Mouse (Mus musculus) spleen, adult 2 months (tissue): ENCODE measurements around the gene Slc7a4. TPM values are rescaled to one million over a fixed set of nuclear protein-coding genes. Genes with fewer than 3 reads are reported as not detected.
A peak's percentile ranks its signal among the peaks of the same experiment; 100 is the strongest.
"Not testable (repeated sequence)": the region's sequence is repeated elsewhere in the genome, so short reads cannot be mapped to it uniquely, and the experiment has no call there.

ENCODE experiments used
- DNase-seq, 2 experiments: peaks; one replicate each; pipeline versions ENCODE4 v3.0.0 to v3.0.0-alpha.2; 2012 to 2021; ENCODE audit warnings: low spot score in 2 of 2, low read depth in 1 of 2
- H3K27ac ChIP-seq: fragments of 200-500 bp; 2 replicates; pipeline ENCODE4 v1.5.1; 2012; ENCODE audit warnings: low read length, inconsistent platforms; ENCODE audit not compliant: insufficient read depth
- H3K27me3 ChIP-seq: fragments of 200-500 bp; 2 replicates; pipeline ENCODE4 v1.6.1; 2012; ENCODE audit warnings: mild to moderate bottlenecking, moderate library complexity, low read length, inconsistent platforms; ENCODE audit not compliant: control insufficient read depth, insufficient read depth
- H3K36me3 ChIP-seq: fragments of 200-500 bp; 2 replicates; pipeline ENCODE4 v1.6.1; 2012; ENCODE audit warnings: mild to moderate bottlenecking, low read length, inconsistent platforms; ENCODE audit not compliant: control insufficient read depth, insufficient read depth
- H3K4me1 ChIP-seq: fragments of 200-500 bp; 2 replicates; pipeline ENCODE4 v1.6.1; 2011; ENCODE audit warnings: inconsistent platforms; ENCODE audit not compliant: control insufficient read depth, insufficient read depth, insufficient read length
- H3K4me3 ChIP-seq: fragments of 200-500 bp; 2 replicates; pipeline ENCODE4 v1.5.1; 2011; ENCODE audit warnings: mild to moderate bottlenecking, inconsistent platforms; ENCODE audit not compliant: insufficient read depth, insufficient read length; ENCODE audit errors: extremely low read depth
- CTCF ChIP-seq: fragments of 200-500 bp; IDR thresholded peaks from 2 replicates; pipeline ENCODE4 v1.5.1; 2011; ENCODE audit warnings: mild to moderate bottlenecking, inconsistent platforms; ENCODE audit not compliant: insufficient read depth, insufficient read length, insufficient replicate concordance; ENCODE audit errors: extremely low read depth
- POLR2A ChIP-seq: fragments of 200-500 bp; IDR thresholded peaks from 2 replicates; pipeline ENCODE4 v1.6.1; 2011; ENCODE audit warnings: low read depth, low read length, inconsistent platforms
- WGBS: fragments of 180-500 bp; shearing (Covaris S2); methylation state at CpG from one replicate; pipeline ENCODE4 v1.1.7; 2018; 5-methylcytosine and 5-hydroxymethylcytosine counted together
- polyA plus RNA-seq: library from polyadenylated mRNA; depleted of rRNA; stranded (reverse); fragments of >200 nt; gene quantifications from 2 replicates; pipeline ENCODE4 v1.2.3, GENCODE M21; 2012

Gene Slc7a4
- polyA plus RNA-seq, 1 experiment = 4.3 TPM

DNA sequence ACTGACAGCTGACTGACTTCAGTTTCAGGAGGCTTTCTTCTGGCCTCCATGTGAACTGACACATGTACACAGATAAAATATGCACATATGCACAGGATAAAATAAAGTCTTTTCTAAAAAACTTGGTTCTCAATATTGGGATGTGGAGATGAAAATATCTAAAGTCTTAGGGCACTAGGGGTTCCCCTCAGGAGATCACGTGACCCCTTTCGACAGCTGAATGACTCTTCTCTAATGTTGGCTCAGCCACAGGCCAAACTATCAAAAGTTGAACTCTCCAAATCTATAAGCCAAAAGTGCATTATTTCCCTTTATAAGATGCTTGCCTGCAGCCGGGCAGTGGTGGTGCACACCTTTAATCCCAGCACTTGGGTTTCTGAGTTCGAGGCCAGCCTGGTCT is 26.8 kb downstream of the Slc7a4 start:
- TF ChIP-seq POLR2A (no peak), CTCF (no peak)
- Histone ChIP-seq H3K4me3 (no peak overlapping the region), H3K4me1 (peaks cover 3% of the 10 kb centered on the region; the same call in 1 of the 2 replicates), H3K36me3 (no peaks in the 10 kb centered on the region), H3K27me3 (no peaks in the 10 kb centered on the region), H3K27ac (no peak overlapping the region)
- no peak for DNase-seq
- 79% methylated on average over 4 of the region's 4 CpGs for WGBS

DNA sequence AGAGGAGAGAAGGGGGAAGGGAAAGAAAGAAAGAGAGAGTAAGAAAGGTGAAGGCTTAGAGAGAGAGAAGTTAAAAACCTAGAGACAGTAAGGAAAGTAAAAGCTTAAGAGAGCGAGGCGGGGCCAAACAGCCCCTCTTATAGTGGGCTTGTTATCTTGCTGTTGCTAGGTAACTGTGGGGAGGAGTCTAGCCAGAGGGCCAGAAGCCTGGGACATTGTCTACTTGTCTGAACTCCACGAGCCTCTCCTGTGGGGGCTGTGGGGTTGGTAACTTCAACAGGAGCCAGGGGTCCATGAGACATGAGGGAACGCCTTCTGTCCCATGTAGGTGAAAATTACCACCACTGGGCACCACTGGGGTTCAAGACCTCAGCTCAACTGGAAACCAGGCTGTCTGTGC is 28.3 kb downstream of the Slc7a4 start:
- H3K4me3 ChIP-seq, DNase-seq: not testable (repeated sequence)

DNA sequence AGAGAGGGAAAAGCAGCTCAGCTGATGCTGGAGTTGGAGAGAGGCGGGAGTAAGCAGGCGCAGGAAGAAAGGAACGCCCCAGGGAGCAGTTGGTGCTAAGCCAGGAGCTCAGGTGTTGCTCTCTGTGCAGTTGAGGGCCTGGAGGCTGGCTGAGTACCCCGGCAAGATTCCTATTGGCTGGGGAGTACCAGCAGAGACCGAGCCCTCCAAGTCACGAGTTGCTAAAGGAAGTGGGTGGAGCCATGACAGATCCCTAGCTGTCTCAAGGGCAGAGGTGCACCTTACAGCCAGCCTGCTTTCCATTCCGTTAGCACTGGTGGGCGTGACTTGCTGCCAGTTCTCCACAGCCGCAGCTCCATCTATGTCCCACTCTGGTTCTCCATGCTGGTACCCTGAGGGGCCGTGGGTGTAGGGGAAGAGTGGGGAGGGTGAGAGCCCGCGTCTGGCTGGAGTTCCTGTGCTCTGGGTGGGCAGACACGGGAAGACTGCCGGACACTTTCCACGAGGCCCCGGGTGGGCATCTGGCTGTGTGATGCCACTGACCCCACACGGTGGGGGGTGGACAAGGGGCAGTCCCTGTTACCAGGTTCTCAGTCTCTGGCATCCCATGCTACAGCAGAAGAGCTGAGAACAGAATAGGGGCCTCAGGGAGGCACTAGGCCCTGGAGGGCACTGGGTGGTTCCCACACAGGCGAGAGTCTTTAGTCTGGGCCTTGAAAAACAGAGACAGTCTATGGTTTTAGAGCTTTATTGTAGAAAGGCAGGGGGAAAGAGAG is 28.9 kb downstream of the Slc7a4 start:
- Histone ChIP-seq H3K27ac (peak overlapping the region; percentile 39; the same call in 1 of the 2 replicates), H3K4me1 (peaks cover 3% of the 10 kb centered on the region; the same call in 1 of the 2 replicates), H3K4me3 (peak overlapping the region; percentile 45; the same call in 1 of the 2 replicates), H3K36me3 (no peaks in the 10 kb centered on the region), H3K27me3 (no peaks in the 10 kb centered on the region)
- DNase-seq = peak; percentile 62 to 83
- WGBS = 13% methylated on average over 18 of the region's 18 CpGs
- no peak for TF ChIP-seq CTCF
- no peak for TF ChIP-seq POLR2A

More for the DNA sequence above, 28.3 kb downstream of the Slc7a4 start:
- H3K27me3 ChIP-seq, H3K4me1 ChIP-seq, H3K27ac ChIP-seq, H3K36me3 ChIP-seq: not testable (repeated sequence)
- WGBS = 62% methylated on average over 4 of the region's 4 CpGs

DNA sequence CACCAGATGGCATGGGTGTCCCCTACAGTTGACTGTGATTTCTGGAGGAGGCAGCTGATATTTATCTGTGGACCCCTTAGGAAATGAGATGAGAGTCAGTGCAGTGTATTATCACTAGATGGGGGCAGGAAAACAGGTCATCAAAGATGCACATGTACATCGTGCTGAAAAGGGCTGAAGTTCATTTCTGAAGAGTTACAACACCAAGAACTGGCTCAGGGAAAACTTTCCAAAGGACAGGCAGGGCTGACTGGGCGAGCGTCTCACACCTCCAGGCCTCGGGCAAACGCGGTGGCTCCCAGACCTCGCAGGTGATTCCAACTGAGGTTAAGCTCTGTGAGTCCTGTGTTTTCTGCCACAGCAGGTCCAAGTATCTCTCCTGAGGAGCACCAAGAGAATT is 30.2 kb downstream of the Slc7a4 start:
- Histone ChIP-seq H3K4me1 (peaks cover 3% of the 10 kb centered on the region; the same call in 1 of the 2 replicates), H3K27ac (no peak overlapping the region), H3K4me3 (no peak overlapping the region), H3K27me3 (no peaks in the 10 kb centered on the region), H3K36me3 (no peaks in the 10 kb centered on the region)
- WGBS = 91% methylated on average over 7 of the region's 7 CpGs
- no peak for TF ChIP-seq CTCF
- TF ChIP-seq POLR2A = no peak
- DNase-seq = no peak

DNA sequence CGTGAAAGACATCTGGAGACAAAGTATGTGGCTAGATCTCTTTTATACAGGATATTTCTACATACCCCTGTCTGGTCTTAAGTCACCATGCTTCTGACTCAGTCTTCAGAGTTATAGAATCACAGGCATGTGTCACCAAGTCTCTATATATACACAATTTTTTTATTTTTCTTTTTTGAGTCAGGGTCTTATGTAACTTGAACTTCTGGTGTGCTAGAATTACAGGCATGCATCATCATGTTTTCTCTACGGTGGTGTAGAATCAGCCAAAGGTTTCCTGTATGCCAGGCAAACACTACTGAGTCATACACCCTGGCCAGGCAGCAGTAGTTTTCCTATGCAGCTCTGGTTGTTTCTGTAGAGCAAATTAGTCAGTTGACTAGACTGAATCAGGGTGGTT is 40.4 kb downstream of the Slc7a4 start:
- TF ChIP-seq CTCF = no peak
- TF ChIP-seq POLR2A = no peak
- no peak overlapping the region for H3K4me3 ChIP-seq
- H3K36me3 ChIP-seq = no peaks in the 10 kb centered on the region
- no peak for DNase-seq
- no peak overlapping the region for H3K27ac ChIP-seq
- WGBS = 36% methylated on average over 2 of the region's 2 CpGs
- H3K4me1 ChIP-seq = no peaks in the 10 kb centered on the region
- H3K27me3 ChIP-seq = no peaks in the 10 kb centered on the region

DNA sequence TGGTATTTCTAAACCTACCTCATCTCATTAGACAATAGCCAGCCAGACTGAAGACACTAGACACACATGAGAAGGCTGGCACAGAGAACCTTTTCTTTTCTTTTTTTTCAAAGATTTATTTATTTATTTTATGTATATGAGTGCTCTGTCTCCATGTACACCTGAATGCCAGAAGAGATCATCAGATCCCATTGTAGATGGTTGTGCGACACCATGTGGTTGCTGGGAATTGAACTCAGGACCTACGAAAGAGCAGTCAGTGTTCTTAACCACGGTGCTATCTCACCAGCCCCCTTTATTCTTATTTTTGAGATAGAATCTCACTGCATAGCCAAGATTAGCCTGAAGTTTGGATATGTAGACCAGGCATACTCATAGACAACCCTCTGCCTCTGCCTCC is 46.4 kb downstream of the Slc7a4 start:
- WGBS = 85% methylated on average over 3 of the region's 3 CpGs
- no peaks in the 10 kb centered on the region; the same call in 1 of the 2 replicates for H3K27me3 ChIP-seq

DNA sequence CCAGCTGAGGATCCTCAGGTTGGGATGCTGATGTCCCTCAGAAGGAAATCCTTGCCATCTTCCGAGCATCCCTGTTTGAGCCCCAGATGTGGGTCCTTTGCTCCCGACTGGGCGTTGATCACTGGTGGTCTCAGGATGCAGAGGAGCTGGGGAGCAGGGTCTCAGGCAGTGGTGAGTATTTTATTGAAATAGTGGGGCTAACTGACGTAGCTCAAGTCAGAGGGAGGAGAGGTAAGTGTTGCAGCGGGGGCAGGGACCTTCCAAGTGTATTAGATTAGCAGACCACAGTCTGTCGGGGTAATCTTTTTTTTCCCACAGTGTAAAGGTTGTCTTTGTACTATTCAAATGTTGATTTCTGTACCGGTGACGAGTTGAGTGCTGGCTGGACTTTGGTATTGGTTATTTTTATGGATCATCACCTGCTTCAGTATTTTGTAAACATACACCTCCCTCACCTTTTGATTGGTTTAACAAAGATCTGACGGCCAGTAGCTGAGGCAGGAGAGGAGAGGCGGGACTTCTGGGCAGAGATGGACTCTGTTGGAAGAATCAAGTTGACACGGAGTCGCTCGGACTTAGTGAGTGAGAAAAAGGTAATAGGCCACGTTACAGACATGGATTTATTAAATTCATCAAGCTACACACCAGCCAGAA is 50.2 kb downstream of the Slc7a4 start:
- no peak for DNase-seq
- 83% methylated on average over 14 of the region's 14 CpGs for WGBS
- no peak overlapping the region for H3K27ac ChIP-seq

More for the DNA sequence above, 46.4 kb downstream of the Slc7a4 start:
- no peaks in the 10 kb centered on the region for H3K36me3 ChIP-seq
- H3K4me1 ChIP-seq = peaks cover under 1% of the 10 kb centered on the region; the same call in 1 of the 2 replicates
- no peak overlapping the region for H3K27ac ChIP-seq
- TF ChIP-seq CTCF = no peak
- TF ChIP-seq POLR2A = no peak
- H3K4me3 ChIP-seq = no peak overlapping the region
- no peak for DNase-seq

More for the DNA sequence above, 50.2 kb downstream of the Slc7a4 start:
- TF ChIP-seq CTCF (no peak), POLR2A (no peak)
- H3K4me3 ChIP-seq = no peak overlapping the region
- H3K36me3 ChIP-seq = peaks cover 7% of the 10 kb centered on the region
- peaks cover 7% of the 10 kb centered on the region for H3K4me1 ChIP-seq
- no peaks in the 10 kb centered on the region; the same call in 1 of the 2 replicates for H3K27me3 ChIP-seq
